Mouse (Mus musculus) liver, embryonic 15.5 days (tissue): ENCODE measurements around the gene Dync1i1. TPM values are rescaled to one million over a fixed set of nuclear protein-coding genes. Genes with fewer than 3 reads are reported as not detected.

ENCODE experiments used
- ATAC-seq: fragments of 200-750 bp; cut with Nextera tagmentation; 2 replicates; pipeline ENCODE4 v1.8.0; 2017; ENCODE audit warnings: moderate number of reproducible peaks, mild to moderate bottlenecking, moderate library complexity; ENCODE audit not compliant: insufficient read depth
- H3K27ac ChIP-seq: fragments of 300-500 bp; sonication (generic); replicated peaks from 2 replicates; pipeline ENCODE4 v1.5.1; 2015; ENCODE audit warnings: mild to moderate bottlenecking, inconsistent platforms
- H3K27me3 ChIP-seq: fragments of 300-500 bp; sonication (generic); 2 replicates; pipeline ENCODE4 v1.6.1; 2015; ENCODE audit warnings: mild to moderate bottlenecking, inconsistent platforms
- H3K36me3 ChIP-seq: fragments of 300-500 bp; sonication (generic); replicated peaks from 2 replicates; pipeline ENCODE4 v1.6.1; 2015; ENCODE audit warnings: moderate library complexity, mild to moderate bottlenecking, inconsistent platforms
- H3K4me1 ChIP-seq: fragments of 300-500 bp; sonication (generic); replicated peaks from 2 replicates; pipeline ENCODE4 v1.6.1; 2015; ENCODE audit warnings: inconsistent platforms
- H3K4me2 ChIP-seq: fragments of 300-500 bp; sonication (generic); 2 replicates; pipeline ENCODE4 v1.6.1; 2015; ENCODE audit warnings: moderate library complexity, mild to moderate bottlenecking, inconsistent platforms
- H3K4me3 ChIP-seq: fragments of 300-500 bp; sonication (generic); replicated peaks from 2 replicates; pipeline ENCODE4 v1.5.1; 2015; ENCODE audit warnings: mild to moderate bottlenecking, inconsistent platforms
- H3K9ac ChIP-seq: fragments of 300-500 bp; sonication (generic); 2 replicates; pipeline ENCODE4 v1.6.1; 2015; ENCODE audit warnings: moderate library complexity, mild to moderate bottlenecking, inconsistent platforms
- H3K9me3 ChIP-seq: fragments of 300-500 bp; sonication (generic); replicated peaks from 2 replicates; pipeline ENCODE4 v1.6.1; 2016; ENCODE audit warnings: inconsistent platforms
- WGBS: fragments of 180-500 bp; shearing (Covaris S2); methylation state at CpG from one replicate; pipeline ENCODE4 v1.1.7; 2015; ENCODE audit warnings: mixed read lengths; ENCODE audit not compliant: insufficient replicate concordance; 5-methylcytosine and 5-hydroxymethylcytosine counted together
- polyA plus RNA-seq: library from polyadenylated mRNA; unstranded; fragments of >200 nt; fragmentation: Nextera tagmentation; extraction: Ambion mirVana; gene quantifications from 2 replicates; pipeline ENCODE4 v1.2.1, GENCODE M21; 2015

Gene Dync1i1
- polyA plus RNA-seq, 1 experiment from 2014 or later: 0.07 TPM

GRCm38 (mm10) chr6:5922676-5923075 lies 197.2 kb downstream of the Dync1i1 start:
- WGBS: 57% methylated on average over 1 of the region's 1 CpGs
- Histone ChIP-seq H3K27me3 (no peaks in the 10 kb centered on the region), H3K4me2 (no peak overlapping the region), H3K4me3 (no peak overlapping the region), H3K36me3 (no peaks in the 10 kb centered on the region), H3K27ac (no peak overlapping the region), H3K9ac (no peak overlapping the region), H3K4me1 (no peaks in the 10 kb centered on the region), H3K9me3 (no peaks in the 10 kb centered on the region)
- ATAC-seq: no peak

GRCm38 (mm10) chr6:5923148-5923547 lies 197.7 kb downstream of the Dync1i1 start:
- H3K4me1 ChIP-seq: no peaks in the 10 kb centered on the region
- H3K27me3 ChIP-seq: no peaks in the 10 kb centered on the region
- H3K27ac ChIP-seq: no peak overlapping the region
- H3K9me3 ChIP-seq: no peaks in the 10 kb centered on the region
- H3K36me3 ChIP-seq: no peaks in the 10 kb centered on the region
- 66% methylated on average over 7 of the region's 7 CpGs for WGBS
- no peak overlapping the region for H3K9ac ChIP-seq
- H3K4me2 ChIP-seq: no peak overlapping the region
- H3K4me3 ChIP-seq: no peak overlapping the region
- no peak for ATAC-seq

GRCm38 (mm10) chr6:5930140-5930539 lies 204.7 kb downstream of the Dync1i1 start:
- H3K4me2 ChIP-seq: no peak overlapping the region

GRCm38 (mm10) chr6:5935587-5936353 lies 210.3 kb downstream of the Dync1i1 start:
- H3K9ac ChIP-seq: no peak overlapping the region

More at GRCm38 (mm10) chr6:5930140-5930539, 204.7 kb downstream of the Dync1i1 start:
- ATAC-seq: no peak
- no peaks in the 10 kb centered on the region for H3K9me3 ChIP-seq
- H3K9ac ChIP-seq: no peak overlapping the region
- 71% methylated on average over 8 of the region's 8 CpGs for WGBS
- no peak overlapping the region for H3K4me3 ChIP-seq
- no peaks in the 10 kb centered on the region for H3K4me1 ChIP-seq
- H3K27ac ChIP-seq: no peak overlapping the region
- H3K36me3 ChIP-seq: no peaks in the 10 kb centered on the region
- H3K27me3 ChIP-seq: no peaks in the 10 kb centered on the region

GRCm38 (mm10) chr6:5949812-5950392 lies 224.5 kb downstream of the Dync1i1 start:
- Histone ChIP-seq H3K27ac (no peak overlapping the region), H3K27me3 (no peaks in the 10 kb centered on the region), H3K4me2 (no peak overlapping the region), H3K4me3 (no peak overlapping the region), H3K9me3 (no peaks in the 10 kb centered on the region), H3K9ac (no peak overlapping the region), H3K36me3 (no peaks in the 10 kb centered on the region), H3K4me1 (no peaks in the 10 kb centered on the region)
- no peak for ATAC-seq
- WGBS: 64% methylated on average over 9 of the region's 9 CpGs

More at GRCm38 (mm10) chr6:5935587-5936353, 210.3 kb downstream of the Dync1i1 start:
- no peak overlapping the region for H3K27ac ChIP-seq
- H3K4me3 ChIP-seq: no peak overlapping the region
- WGBS: 59% methylated on average over 8 of the region's 8 CpGs
- no peak for ATAC-seq
- no peak overlapping the region for H3K4me2 ChIP-seq
- no peaks in the 10 kb centered on the region for H3K4me1 ChIP-seq
- no peaks in the 10 kb centered on the region for H3K36me3 ChIP-seq
- H3K9me3 ChIP-seq: no peaks in the 10 kb centered on the region
- H3K27me3 ChIP-seq: no peaks in the 10 kb centered on the region

- WGBS: 60% methylated on average over 10 of the region's 10 CpGs
These were observed 231.0 kb downstream of the Dync1i1 start for GRCm38 (mm10) chr6:5956316-5956913.

GRCm38 (mm10) chr6:5960728-5961127 lies 235.3 kb downstream of the Dync1i1 start:
- H3K9me3 ChIP-seq: no peaks in the 10 kb centered on the region
- no peak overlapping the region for H3K4me2 ChIP-seq
- no peaks in the 10 kb centered on the region for H3K27me3 ChIP-seq
- H3K36me3 ChIP-seq: no peaks in the 10 kb centered on the region
- no peak for ATAC-seq
- H3K27ac ChIP-seq: no peak overlapping the region
- no peaks in the 10 kb centered on the region for H3K4me1 ChIP-seq
- WGBS: 53% methylated on average over 4 of the region's 4 CpGs
- H3K9ac ChIP-seq: no peak overlapping the region
- H3K4me3 ChIP-seq: no peak overlapping the region

More at GRCm38 (mm10) chr6:5956316-5956913, 231.0 kb downstream of the Dync1i1 start:
- H3K4me2 ChIP-seq: no peak overlapping the region
- no peaks in the 10 kb centered on the region for H3K36me3 ChIP-seq
- H3K9ac ChIP-seq: no peak overlapping the region
- no peaks in the 10 kb centered on the region for H3K27me3 ChIP-seq
- H3K4me3 ChIP-seq: no peak overlapping the region
- H3K27ac ChIP-seq: no peak overlapping the region
- H3K4me1 ChIP-seq: no peaks in the 10 kb centered on the region
- no peaks in the 10 kb centered on the region for H3K9me3 ChIP-seq
- no peak for ATAC-seq

GRCm38 (mm10) chr6:5961960-5962359 lies 236.5 kb downstream of the Dync1i1 start:
- ATAC-seq: no peak
- Histone ChIP-seq H3K4me1 (no peaks in the 10 kb centered on the region), H3K4me3 (no peak overlapping the region), H3K27ac (no peak overlapping the region), H3K36me3 (no peaks in the 10 kb centered on the region), H3K4me2 (no peak overlapping the region), H3K9me3 (no peaks in the 10 kb centered on the region), H3K9ac (no peak overlapping the region), H3K27me3 (no peaks in the 10 kb centered on the region)
- 65% methylated on average over 3 of the region's 3 CpGs for WGBS

- no peak for ATAC-seq
- Histone ChIP-seq H3K27ac (no peak overlapping the region), H3K9me3 (no peaks in the 10 kb centered on the region), H3K36me3 (no peaks in the 10 kb centered on the region), H3K4me1 (no peaks in the 10 kb centered on the region), H3K27me3 (no peaks in the 10 kb centered on the region), H3K4me3 (no peak overlapping the region), H3K4me2 (no peak overlapping the region), H3K9ac (no peak overlapping the region)
- WGBS: 71% methylated on average over 7 of the region's 7 CpGs
These were observed 240.9 kb downstream of the Dync1i1 start for GRCm38 (mm10) chr6:5966376-5966775.

GRCm38 (mm10) chr6:5966806-5967445 lies 241.5 kb downstream of the Dync1i1 start:
- Histone ChIP-seq H3K27ac (no peak overlapping the region), H3K4me1 (no peaks in the 10 kb centered on the region), H3K9ac (no peak overlapping the region), H3K4me2 (no peak overlapping the region), H3K4me3 (no peak overlapping the region), H3K9me3 (no peaks in the 10 kb centered on the region), H3K36me3 (no peaks in the 10 kb centered on the region), H3K27me3 (no peaks in the 10 kb centered on the region)
- no peak for ATAC-seq
- WGBS: 69% methylated on average over 8 of the region's 8 CpGs

GRCm38 (mm10) chr6:5967545-5967944 lies 242.1 kb downstream of the Dync1i1 start:
- Histone ChIP-seq H3K4me1 (no peaks in the 10 kb centered on the region), H3K9me3 (no peaks in the 10 kb centered on the region), H3K27me3 (no peaks in the 10 kb centered on the region), H3K4me2 (no peak overlapping the region), H3K27ac (no peak overlapping the region), H3K4me3 (no peak overlapping the region), H3K9ac (no peak overlapping the region), H3K36me3 (no peaks in the 10 kb centered on the region)
- 52% methylated on average over 4 of the region's 4 CpGs for WGBS
- ATAC-seq: no peak
